In the genomic region with DNA sequence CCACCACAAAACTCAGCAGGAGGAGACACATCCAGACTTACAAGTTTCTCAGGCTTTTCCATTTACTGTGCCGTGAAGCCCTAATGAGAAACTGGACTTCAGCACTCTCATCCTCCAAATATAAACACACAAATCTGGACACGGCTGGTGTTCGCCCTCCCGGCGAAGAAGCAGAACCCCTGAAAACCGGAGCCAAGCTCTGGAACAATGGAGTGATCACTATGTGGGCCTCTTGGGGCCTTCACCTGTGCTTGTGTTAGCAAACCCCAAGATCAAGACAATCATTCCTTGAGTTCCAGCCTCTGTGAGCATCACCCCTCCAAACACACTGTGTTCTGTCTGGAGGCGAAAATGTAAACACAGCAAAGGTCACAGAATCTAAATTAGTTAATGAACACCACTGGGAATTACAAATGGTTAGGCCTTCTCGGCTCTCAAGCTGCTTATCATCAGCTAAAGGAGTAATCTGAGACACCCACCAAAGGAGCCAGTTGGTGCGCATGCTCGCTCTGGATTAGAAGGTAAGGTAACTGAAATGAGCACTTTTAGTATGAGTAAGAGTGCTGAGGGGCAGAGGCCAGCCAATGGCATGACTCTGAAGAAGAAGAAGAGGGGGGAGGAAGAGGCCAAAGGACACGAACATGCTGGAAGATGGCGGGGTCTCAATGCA, we compare ENCODE assay signal across 9 mouse cellular contexts. TPM values are rescaled to one million over a fixed set of nuclear protein-coding genes. Genes with fewer than 3 reads are reported as not detected.
DNase-seq lines count a peak whose midpoint lies in the region; ATAC-seq and TF ChIP-seq lines count a peak whose summit lies in the region.
"Had no signal": no experiment of that assay in that cellular context is flagged by ENCODE, and none has a peak within 500 bp of the region (broad histone marks: within the 10 kb centered on the region; RNA-seq: fewer than 3 reads in every experiment).

No protein-coding gene starts in this region.

- no peak for TF ChIP-seq CTCF in layer of hippocampus, adult 2 months (conservative IDR thresholded peaks at IDR 0.05)

- no peaks in the 10 kb centered on the region for H3K27me3 ChIP-seq in forebrain, embryonic 14.5 days (replicated peaks; ENCODE audit: control insufficient read depth, insufficient read depth, low read length)
- no peaks in the 10 kb centered on the region for H3K27me3 ChIP-seq in forebrain, embryonic 10.5 days (ENCODE audit: poor library complexity, severe bottlenecking)
- no peaks in the 10 kb centered on the region for H3K27me3 ChIP-seq in forebrain, embryonic 16.5 days (replicated peaks; ENCODE audit: control insufficient read depth, insufficient read depth, low read length)
- H3K27me3 ChIP-seq in liver, embryonic 15.5 days: no peaks in the 10 kb centered on the region

- peaks cover 16% of the 10 kb centered on the region for H3K4me1 ChIP-seq in forebrain, embryonic 14.5 days (ENCODE audit: control insufficient read depth, insufficient read depth, low read length)
- peaks cover 22% of the 10 kb centered on the region for H3K4me1 ChIP-seq in forebrain, embryonic 10.5 days
- H3K4me1 ChIP-seq in forebrain, embryonic 16.5 days (replicated peaks; ENCODE audit: control insufficient read depth, insufficient read depth, low read length): peaks cover 22% of the 10 kb centered on the region
- peaks cover 27% of the 10 kb centered on the region for H3K4me1 ChIP-seq in liver, embryonic 15.5 days (replicated peaks)

- ATAC-seq in forebrain, embryonic 14.5 days: no peak
- peak; percentile 13; the same call in 1 of the 2 replicates for ATAC-seq in forebrain, embryonic 16.5 days
- ATAC-seq in liver, embryonic 15.5 days (ENCODE audit: insufficient read depth): 0 out of 2 replicates have a peak, but pooled peaks have one; percentile 25

- intact Hi-C loops in left cerebral cortex, postnatal 36 days (cut with DNase I): no loop called here

- WGBS in forebrain, embryonic 14.5 days: 83% methylated on average over 12 of the region's 12 CpGs
- WGBS in forebrain, embryonic 10.5 days: 78% methylated on average over 12 of the region's 12 CpGs
- 78% methylated on average over 12 of the region's 12 CpGs for WGBS in forebrain, embryonic 16.5 days
- WGBS in liver, embryonic 15.5 days (ENCODE audit: insufficient replicate concordance): 50% methylated on average over 12 of the region's 12 CpGs

- H3K9me3 ChIP-seq in forebrain, embryonic 14.5 days (replicated peaks; ENCODE audit: control insufficient read depth, low read length): no peaks in the 10 kb centered on the region
- no peaks in the 10 kb centered on the region for H3K9me3 ChIP-seq in forebrain, embryonic 10.5 days
- H3K9me3 ChIP-seq in forebrain, embryonic 16.5 days (ENCODE audit: control insufficient read depth, low read length): no peaks in the 10 kb centered on the region
- no peaks in the 10 kb centered on the region for H3K9me3 ChIP-seq in liver, embryonic 15.5 days (replicated peaks)

- peak overlapping the region; percentile 59; the same call in 1 of the 2 replicates for H3K27ac ChIP-seq in forebrain, embryonic 14.5 days (ENCODE audit: low read depth, low read length)
- H3K27ac ChIP-seq in forebrain, embryonic 10.5 days: no peak overlapping the region
- H3K27ac ChIP-seq in layer of hippocampus, adult 2 months: peak overlapping the region; percentile 92
- H3K27ac ChIP-seq in forebrain, embryonic 16.5 days (ENCODE audit: low read length): peak overlapping the region; percentile 64
- peak overlapping the region; percentile 51; the same call in 1 of the 2 replicates for H3K27ac ChIP-seq in liver, embryonic 15.5 days (replicated peaks)

- H3K9ac ChIP-seq in forebrain, embryonic 14.5 days (ENCODE audit: low read length): no peak overlapping the region
- H3K9ac ChIP-seq in forebrain, embryonic 16.5 days (replicated peaks; ENCODE audit: low read depth, low read length): no peak overlapping the region
- no peak overlapping the region for H3K9ac ChIP-seq in liver, embryonic 15.5 days

- no peaks in the 10 kb centered on the region for H3K36me3 ChIP-seq in forebrain, embryonic 14.5 days (ENCODE audit: control insufficient read depth, insufficient read depth, low read length)
- H3K36me3 ChIP-seq in forebrain, embryonic 10.5 days (replicated peaks): no peaks in the 10 kb centered on the region; the same call in 1 of the 2 replicates
- H3K36me3 ChIP-seq in forebrain, embryonic 16.5 days (ENCODE audit: control insufficient read depth, insufficient read depth): no peaks in the 10 kb centered on the region
- H3K36me3 ChIP-seq in liver, embryonic 15.5 days (replicated peaks): no peaks in the 10 kb centered on the region

- H3K4me2 ChIP-seq in forebrain, embryonic 14.5 days (ENCODE audit: low read length): no peak overlapping the region
- H3K4me2 ChIP-seq in forebrain, embryonic 16.5 days (ENCODE audit: low read length): no peak overlapping the region
- H3K4me2 ChIP-seq in liver, embryonic 15.5 days: peak overlapping the region; percentile 29

- H3K4me3 ChIP-seq in forebrain, embryonic 14.5 days (ENCODE audit: low read depth, low read length): no peak overlapping the region
- no peak overlapping the region for H3K4me3 ChIP-seq in forebrain, embryonic 10.5 days
- no peak overlapping the region for H3K4me3 ChIP-seq in layer of hippocampus, adult 2 months
- no peak overlapping the region for H3K4me3 ChIP-seq in forebrain, embryonic 16.5 days (replicated peaks; ENCODE audit: low read length)
- no peak overlapping the region for H3K4me3 ChIP-seq in liver, embryonic 15.5 days (replicated peaks)

- no peak for DNase-seq in forebrain, embryonic 14.5 days (ENCODE audit: low spot score)
- DNase-seq in forebrain, embryonic 10.5 days (ENCODE audit: extremely low spot score, low spot score): no peak
- no peak for DNase-seq in layer of hippocampus, adult 2 months (ENCODE audit: low spot score in 2 of 2)
- DNase-seq in layer of hippocampus, adult 18-20 months (ENCODE audit: low spot score in 2 of 2): no peak
- no peak for DNase-seq in embryo, embryonic 10 days (ENCODE audit: low spot score)
- no peak for DNase-seq in left cerebral cortex, postnatal 36 days (ENCODE audit: low spot score in 2 of 2)
- DNase-seq: lung, adult 2 months had no signal

RNA-seq across cellular contexts. Expression of a gene that starts 24.9 kb away (rescaled TPM):
- polyA plus RNA-seq in forebrain, embryonic 14.5 days (2014; fragmentation: Nextera tagmentation; extraction: Ambion mirVana): 17.2 and 17.7 TPM in 2 replicates
- polyA plus RNA-seq in forebrain, embryonic 10.5 days (2016; fragmentation: Nextera tagmentation; extraction: Ambion mirVana): 23.3 and 24.1 TPM in 2 replicates
- 10 to 100 TPM; 27.0 to 27.2 TPM for total RNA-seq in layer of hippocampus, adult 2 months (2021)
- 10 to 100 TPM; 21.9 to 27.8 TPM for total RNA-seq in layer of hippocampus, adult 18-20 months (2021)
- polyA plus RNA-seq in forebrain, embryonic 16.5 days (2015; fragmentation: Nextera tagmentation; extraction: Ambion mirVana): 14.4 and 18.5 TPM in 2 replicates
- polyA plus RNA-seq in liver, embryonic 15.5 days (2015; fragmentation: Nextera tagmentation; extraction: Ambion mirVana): 7.1 and 8.9 TPM in 2 replicates
- 10 to 100 TPM; 27.0 to 28.7 TPM for total RNA-seq in left cerebral cortex, postnatal 36 days (2021)
